Comparison of ENCODE assay signal across 19 mouse cellular contexts in the genomic region with DNA sequence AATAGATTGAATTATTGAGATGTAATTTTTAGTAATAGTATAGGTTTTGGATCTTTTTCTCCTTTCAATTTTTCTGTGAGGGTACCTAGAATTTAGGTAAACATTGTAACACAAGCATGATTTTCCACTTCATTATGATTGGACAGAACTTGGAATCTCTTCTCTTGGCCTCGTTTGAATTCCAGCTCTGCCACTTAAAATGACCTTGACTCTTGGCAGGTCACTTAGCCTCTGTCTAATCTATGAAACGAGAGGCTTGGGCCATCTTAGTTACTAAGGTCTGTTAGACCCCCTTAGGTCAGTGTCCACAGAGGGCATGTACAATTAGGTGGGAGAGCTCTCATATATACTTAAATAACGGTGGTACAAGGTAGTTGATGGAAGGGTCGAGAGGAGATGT. TPM values are rescaled to one million over a fixed set of nuclear protein-coding genes. Genes with fewer than 3 reads are reported as not detected.
DNase-seq lines count a peak whose midpoint lies in the region; ATAC-seq and TF ChIP-seq lines count a peak whose summit lies in the region.
"Had no signal": no experiment of that assay in that cellular context is flagged by ENCODE, and none has a peak within 500 bp of the region (broad histone marks: within the 10 kb centered on the region; RNA-seq: fewer than 3 reads in every experiment).

No protein-coding gene starts in this region.

- no peak for TF ChIP-seq CTCF in layer of hippocampus, adult 2 months (conservative IDR thresholded peaks at IDR 0.05)
- no peak for TF ChIP-seq CTCF in heart, postnatal 0 days (IDR thresholded peaks at IDR 0.05; ENCODE audit: low read depth)

- ATAC-seq in heart, embryonic 14.5 days (ENCODE audit: insufficient number of reproducible peaks, insufficient read depth, low FRiP score, low read depth), result no peak
- ATAC-seq in heart, postnatal 0 days (ENCODE audit: insufficient read depth, low read depth), result no peak
- ATAC-seq: forebrain, embryonic 15.5 days; hindbrain, embryonic 16.5 days; intestine, postnatal 0 days had no signal

- H3K4me2 ChIP-seq in heart, embryonic 14.5 days (ENCODE audit: low read length), result peak overlapping the region; percentile 76
- H3K4me2 ChIP-seq in heart, postnatal 0 days (ENCODE audit: low read depth, low read length), result peak overlapping the region; percentile 77; the same call in 1 of the 2 replicates

- peak overlapping the region; percentile 100; the same call in 1 of the 2 replicates for H3K9ac ChIP-seq in heart, embryonic 14.5 days (ENCODE audit: low read length)
- H3K9ac ChIP-seq in heart, postnatal 0 days (replicated peaks; ENCODE audit: low read depth, low read length), result no peak overlapping the region; the same call in 1 of the 2 replicates
- H3K9ac ChIP-seq: forebrain, embryonic 15.5 days; lung, embryonic 14.5 days; neural tube, embryonic 12.5 days had no signal

- H3K36me3 ChIP-seq in heart, embryonic 14.5 days (ENCODE audit: control insufficient read depth, insufficient read depth, low read length), result peaks cover 28% of the 10 kb centered on the region
- peaks cover 14% of the 10 kb centered on the region for H3K36me3 ChIP-seq in heart, postnatal 0 days (replicated peaks; ENCODE audit: control insufficient read depth, insufficient read depth, low read length)
- H3K36me3 ChIP-seq: forebrain, embryonic 15.5 days had no signal

- H3K27me3 ChIP-seq in heart, embryonic 14.5 days (ENCODE audit: control insufficient read depth, insufficient read depth, low read length), result no peaks in the 10 kb centered on the region
- H3K27me3 ChIP-seq in heart, postnatal 0 days (ENCODE audit: control insufficient read depth, insufficient read depth, low read length), result no peaks in the 10 kb centered on the region
- H3K27me3 ChIP-seq: forebrain, embryonic 15.5 days; neural tube, embryonic 12.5 days had no signal

- WGBS in heart, embryonic 14.5 days, result 21% methylated on average over 4 of the region's 4 CpGs
- 25% methylated on average over 4 of the region's 4 CpGs for WGBS in heart, postnatal 0 days

- H3K9me3 ChIP-seq in heart, embryonic 14.5 days (ENCODE audit: control insufficient read depth, low read length), result no peaks in the 10 kb centered on the region
- no peaks in the 10 kb centered on the region for H3K9me3 ChIP-seq in heart, postnatal 0 days (replicated peaks; ENCODE audit: control insufficient read depth, low read length)
- H3K9me3 ChIP-seq: embryonic facial prominence, embryonic 10.5 days; forebrain, embryonic 15.5 days; neural tube, embryonic 12.5 days had no signal

- intact Hi-C loops in heart, postnatal 10 days (cut with DNase I), result loop anchor here (5.0 kb wide), 3 partner anchors 36 to 154 kb away; no protein-coding TSS in a partner anchor

- TF ChIP-seq EP300 in heart, postnatal 0 days (IDR thresholded peaks at IDR 0.05; ENCODE audit: low read depth), result no peak

- peak overlapping the region in 1 of 2 experiments; percentile 6; a peak in 1 of 4 replicates for H3K27ac ChIP-seq in heart, embryonic 14.5 days (replicated peaks in 1 of 2; ENCODE audit: control insufficient read depth in 1 of 2, insufficient read depth in 1 of 2, low read depth in 2 of 2, low read length in 2 of 2)
- H3K27ac ChIP-seq in layer of hippocampus, adult 2 months, result peak overlapping the region; percentile 97; the same call in 1 of the 2 replicates
- H3K27ac ChIP-seq in heart, postnatal 0 days (ENCODE audit: low read depth), result no peak overlapping the region
- H3K27ac ChIP-seq: embryonic facial prominence, embryonic 10.5 days; forebrain, embryonic 15.5 days; left cerebral cortex, adult 2 months; neural tube, embryonic 12.5 days had no signal

- no peak for DNase-seq in heart, postnatal 4 days
- no peak for DNase-seq in layer of hippocampus, adult 2 months (ENCODE audit: low spot score in 2 of 2)
- no peak for DNase-seq in layer of hippocampus, adult 11-12 months (ENCODE audit: low spot score)
- no peak for DNase-seq in heart, postnatal 0 days (ENCODE audit: low spot score)
- peak; percentile 43 to 52 for DNase-seq in heart, postnatal 10 days
- DNase-seq in right cerebral cortex, postnatal 14 days, result no peak
- DNase-seq: adrenal gland, adult 2 months; cerebellum, adult 11-12 months; cerebellum, postnatal 10 days; gastrocnemius, postnatal 10 days; kidney, postnatal 4 days; lung, embryonic 14.5 days had no signal

- peaks cover 3 to 55% of the 10 kb centered on the region in 2 experiments for H3K4me1 ChIP-seq in heart, embryonic 14.5 days (ENCODE audit: control insufficient read depth in 2 of 2, insufficient read depth in 2 of 2, low read length in 2 of 2)
- H3K4me1 ChIP-seq in heart, postnatal 0 days (ENCODE audit: control insufficient read depth, insufficient read depth), result peaks cover 42% of the 10 kb centered on the region

- no peak overlapping the region for H3K4me3 ChIP-seq in heart, embryonic 14.5 days (ENCODE audit: control insufficient read depth in 1 of 2, insufficient read depth in 1 of 2, low read depth in 1 of 2, low read length in 2 of 2)
- H3K4me3 ChIP-seq in layer of hippocampus, adult 2 months, result peak overlapping the region; percentile 95
- H3K4me3 ChIP-seq in heart, postnatal 0 days (ENCODE audit: low read depth, low read length), result peak overlapping the region; percentile 2; the same call in 1 of the 2 replicates
- H3K4me3 ChIP-seq: neural tube, embryonic 12.5 days had no signal

RNA-seq across cellular contexts. Expression of gene Tnrc6a, which starts 2.4 kb away (rescaled TPM):
- polyA plus RNA-seq in heart, embryonic 14.5 days (2014; fragmentation: Nextera tagmentation; extraction: Ambion mirVana), result 34.1 and 36.0 TPM in 2 replicates
- total RNA-seq in heart, postnatal 4 days (2021), result 10 to 100 TPM; 44.5 to 50.1 TPM
- total RNA-seq in layer of hippocampus, adult 2 months (2021), result 10 to 100 TPM; 49.5 to 53.9 TPM
- 31.8 and 41.4 TPM in 2 replicates for total RNA-seq in heart, postnatal 0 days (2014; rRNA removed; ENCODE audit: low replicate concordance)
- polyA plus RNA-seq in heart, postnatal 0 days (2015; fragmentation: Nextera tagmentation; extraction: Ambion mirVana), result 33.6 and 36.9 TPM in 2 replicates
- 10 to 100 TPM; 38.5 to 47.3 TPM for total RNA-seq in heart, postnatal 10 days (2021)

Comparison
In these comparisons a context has a peak if more than half of its experiments do, and no peak if none do; other contexts are left out.
1. H3K4me3 ChIP-seq: peak in layer of hippocampus, adult 2 months (single experiment) and heart, postnatal 0 days (single experiment); none in heart, embryonic 14.5 days (0 of 2).
2. DNase-seq: peak in heart, postnatal 10 days (2 of 2); none in heart, postnatal 4 days (single experiment), layer of hippocampus, adult 2 months (0 of 2), layer of hippocampus, adult 11-12 months (single experiment), heart, postnatal 0 days (single experiment) and right cerebral cortex, postnatal 14 days (single experiment).